Mouse (Mus musculus): Measurements from ENCODE around the gene Myo16.

DNA sequence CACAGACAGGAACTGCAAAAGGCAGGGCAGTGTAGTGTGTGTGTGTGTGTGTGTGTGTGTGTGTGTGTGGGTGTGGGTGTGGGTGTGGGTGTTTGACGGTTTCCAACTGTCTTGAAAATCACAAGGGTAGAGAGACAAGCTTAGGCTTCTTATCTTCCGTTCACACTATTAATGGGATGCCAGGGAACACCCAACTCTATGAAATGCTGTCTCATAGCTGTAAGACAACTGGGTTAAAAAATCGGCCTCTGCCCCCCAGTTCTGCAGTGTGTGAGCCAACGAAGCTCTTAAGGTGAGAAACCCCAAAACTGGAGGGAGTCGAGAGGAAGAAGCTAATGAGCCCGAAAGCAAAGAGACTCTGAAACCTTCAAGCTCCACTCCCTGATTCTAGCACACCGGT is 487.1 kb downstream of the Myo16 start:
- TF ChIP-seq POLR2A (IDR thresholded peaks at IDR 0.05; ENCODE audit: control insufficient read depth, low read depth, low read length) (no peak), CTCF (IDR thresholded peaks at IDR 0.05; ENCODE audit: control insufficient read depth, insufficient read depth, insufficient replicate concordance, low read depth, low read length) (no peak)

Data from testis, adult 2 months (tissue).